Mouse (Mus musculus): Measurements from ENCODE around the gene Fat4.

- no peak for TF ChIP-seq MAX (IDR thresholded peaks at IDR 0.05; ENCODE audit: low read depth)
- no peak for TF ChIP-seq TCF12 (IDR thresholded peaks at IDR 0.05; ENCODE audit: insufficient read depth, poor library complexity, severe bottlenecking)
- no peak for TF ChIP-seq USF1 (IDR thresholded peaks at IDR 0.05; ENCODE audit: low read depth)
- no peak for TF ChIP-seq POLR2A (IDR thresholded peaks at IDR 0.05; ENCODE audit: insufficient read length, low read depth)
- TF ChIP-seq MYOG (IDR thresholded peaks at IDR 0.05; ENCODE audit: control insufficient read depth in 1 of 3, insufficient read depth in 1 of 3, insufficient read length in 2 of 3, low read depth in 2 of 3): no peak
- no peak for TF ChIP-seq E2F4 (IDR thresholded peaks at IDR 0.05; ENCODE audit: insufficient read depth)
- TF ChIP-seq POLR2AphosphoS2 (IDR thresholded peaks at IDR 0.05; ENCODE audit: insufficient read length, low read depth): no peak
- no peak for TF ChIP-seq MYOD1 (IDR thresholded peaks at IDR 0.05; ENCODE audit: control insufficient read depth in 1 of 3, insufficient read length in 2 of 3, low read depth in 2 of 3)
- TF ChIP-seq CEBPB (IDR thresholded peaks at IDR 0.05; ENCODE audit: insufficient read depth, poor library complexity, severe bottlenecking): no peak
Observed at GRCm38 (mm10) chr3:39050130-39050529, 163.4 kb downstream of the Fat4 start.

Data from myocyte (in vitro differentiated cells).